Mouse (Mus musculus) hindbrain, embryonic 16.5 days (tissue): Measurements from ENCODE around the gene Slc8a1. TPM values are rescaled to one million over a fixed set of nuclear protein-coding genes. Genes with fewer than 3 reads are reported as not detected.

Source experiments
- ATAC-seq: fragments of 200-750 bp; cut with Nextera tagmentation; 2 replicates; pipeline ENCODE4 v1.8.0; 2017; ENCODE audit warnings: moderate TSS enrichment, moderate library complexity
- H3K27ac ChIP-seq: fragments of 300-500 bp; sonication (generic); 2 replicates; pipeline ENCODE4 v1.5.1; 2014; ENCODE audit warnings: low read depth, mild to moderate bottlenecking, control low read depth, low read length, moderate library complexity
- H3K27me3 ChIP-seq: fragments of 300-500 bp; sonication (generic); replicated peaks from 2 replicates; pipeline ENCODE4 v1.6.1; 2014; ENCODE audit warnings: low read length; ENCODE audit not compliant: control insufficient read depth, insufficient read depth
- H3K36me3 ChIP-seq: fragments of 300-500 bp; sonication (generic); 2 replicates; pipeline ENCODE4 v1.6.1; 2014; ENCODE audit warnings: mild to moderate bottlenecking, low read length, moderate library complexity, mixed read lengths; ENCODE audit not compliant: control insufficient read depth, insufficient read depth
- H3K4me1 ChIP-seq: fragments of 300-500 bp; sonication (generic); 2 replicates; pipeline ENCODE4 v1.6.1; 2014; ENCODE audit warnings: low read depth, low read length; ENCODE audit not compliant: control insufficient read depth, insufficient read depth
- H3K4me2 ChIP-seq: fragments of 300-500 bp; sonication (generic); 2 replicates; pipeline ENCODE4 v1.6.1; 2014; ENCODE audit warnings: mild to moderate bottlenecking, low read length, control low read depth, moderate library complexity
- H3K4me3 ChIP-seq: fragments of 300-500 bp; sonication (generic); 2 replicates; pipeline ENCODE4 v1.5.1; 2014; ENCODE audit warnings: mild to moderate bottlenecking, low read length, control low read depth, moderate library complexity
- H3K9ac ChIP-seq: fragments of 300-500 bp; sonication (generic); 2 replicates; pipeline ENCODE4 v1.6.1; 2014; ENCODE audit warnings: low read depth, mild to moderate bottlenecking, control low read depth, low read length, moderate library complexity
- H3K9me3 ChIP-seq: fragments of 300-500 bp; sonication (generic); 2 replicates; pipeline ENCODE4 v1.6.1; 2014; ENCODE audit warnings: mild to moderate bottlenecking, low read length, moderate library complexity; ENCODE audit not compliant: control insufficient read depth
- WGBS: fragments of 180-500 bp; shearing (Covaris S2); extraction: QIAGEN DNeasy Blood & Tissue Kit; methylation state at CpG from one replicate; pipeline ENCODE4 v1.1.7; 2014; 5-methylcytosine and 5-hydroxymethylcytosine counted together
- polyA plus RNA-seq: library from polyadenylated mRNA; unstranded; fragments of >200 nt; fragmentation: Nextera tagmentation; extraction: Ambion mirVana; gene quantifications from 2 replicates; pipeline ENCODE4 v1.2.1, GENCODE M21; 2015

Slc8a1 gene
- polyA plus RNA-seq, 1 experiment from 2014 or later = 19.7 TPM

DNA sequence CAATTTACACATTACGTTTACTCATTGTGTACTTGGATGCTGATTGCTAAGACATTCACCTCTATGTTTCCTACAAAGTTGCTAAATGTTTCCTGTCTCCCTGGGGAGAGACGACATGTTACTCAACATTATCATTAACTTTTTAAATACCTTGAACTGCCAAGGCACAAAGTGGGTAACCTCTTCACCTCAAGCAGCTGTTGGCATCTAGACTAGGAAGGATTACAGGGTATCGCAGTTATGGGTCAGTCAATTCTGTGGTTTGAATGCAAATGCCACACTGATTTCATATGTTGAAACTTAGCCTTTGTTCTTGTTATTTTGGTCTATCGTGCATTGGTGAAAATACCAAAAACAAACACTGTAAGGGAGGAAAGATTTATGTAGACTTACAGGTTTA is 378.1 kb downstream of the Slc8a1 start:
- no peak for ATAC-seq
- Histone ChIP-seq H3K9me3 (peaks cover 3% of the 10 kb centered on the region), H3K9ac (no peak overlapping the region), H3K36me3 (no peaks in the 10 kb centered on the region), H3K27me3 (no peaks in the 10 kb centered on the region), H3K27ac (no peak overlapping the region), H3K4me3 (no peak overlapping the region), H3K4me2 (no peak overlapping the region), H3K4me1 (no peaks in the 10 kb centered on the region)
- WGBS = 81% methylated on average over 4 of the region's 4 CpGs

DNA sequence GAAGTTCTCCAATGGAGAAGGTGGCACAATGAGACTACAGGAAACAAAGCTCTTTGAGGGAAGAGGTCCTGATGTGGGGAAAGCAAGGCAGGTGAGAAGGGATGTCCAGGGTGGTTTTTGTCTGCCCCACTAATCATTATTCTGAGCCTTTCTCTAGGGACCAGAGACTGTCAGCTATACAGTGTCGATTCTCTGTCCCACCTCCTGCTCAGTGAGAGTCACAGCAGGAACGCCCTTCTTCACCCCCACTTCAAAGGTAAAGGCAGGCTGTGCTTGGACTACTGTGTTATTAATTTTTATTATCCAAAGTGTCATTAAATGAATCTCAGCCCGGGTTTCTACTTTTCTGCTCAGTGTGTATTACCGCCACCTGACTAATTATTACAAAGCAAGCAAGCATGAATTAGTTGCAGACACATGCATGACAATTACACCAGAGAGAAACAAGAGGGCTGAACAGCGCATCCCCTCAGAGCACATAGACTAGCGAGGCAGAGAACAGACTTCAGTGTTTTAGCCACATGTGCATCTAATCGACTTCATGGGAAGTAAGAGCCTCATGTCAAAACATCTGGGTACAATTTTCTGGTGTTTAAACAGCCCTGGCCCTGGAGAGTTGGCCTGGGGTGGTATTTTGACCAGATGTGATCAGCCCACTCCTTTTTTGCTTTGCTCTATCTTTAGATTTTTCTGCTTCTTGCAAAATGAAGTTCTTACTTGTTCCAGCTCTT is 402.0 kb downstream of the Slc8a1 start:
- H3K4me3 ChIP-seq = no peak overlapping the region
- no peak overlapping the region for H3K27ac ChIP-seq
- H3K27me3 ChIP-seq = no peaks in the 10 kb centered on the region
- no peak overlapping the region for H3K9ac ChIP-seq
- no peak for ATAC-seq
- H3K4me1 ChIP-seq = no peaks in the 10 kb centered on the region
- no peaks in the 10 kb centered on the region for H3K36me3 ChIP-seq
- no peaks in the 10 kb centered on the region for H3K9me3 ChIP-seq
- H3K4me2 ChIP-seq = no peak overlapping the region
- WGBS = 54% methylated on average over 7 of the region's 7 CpGs

DNA sequence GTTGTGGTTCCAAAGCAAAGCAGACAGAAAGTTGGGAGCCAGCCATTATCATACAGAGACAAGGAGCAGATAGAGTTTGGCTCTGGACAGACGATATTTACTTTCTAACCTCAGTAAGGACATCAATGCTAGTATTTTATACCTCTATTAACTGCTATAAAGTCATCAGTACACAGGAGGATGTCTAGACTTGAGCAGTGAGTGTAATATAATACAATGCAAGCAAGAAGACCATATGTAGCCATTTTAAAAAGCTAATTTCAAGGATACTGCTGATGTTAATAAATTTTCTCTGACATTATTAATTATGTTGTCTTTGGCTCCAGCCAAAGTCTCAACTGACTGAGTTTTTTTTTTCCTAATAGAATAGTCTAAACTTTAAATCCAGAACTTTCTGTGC is 402.7 kb downstream of the Slc8a1 start:
- ATAC-seq = no peak
- Histone ChIP-seq H3K4me2 (no peak overlapping the region), H3K4me1 (no peaks in the 10 kb centered on the region), H3K36me3 (no peaks in the 10 kb centered on the region), H3K27ac (no peak overlapping the region), H3K9ac (no peak overlapping the region), H3K27me3 (no peaks in the 10 kb centered on the region), H3K9me3 (no peaks in the 10 kb centered on the region), H3K4me3 (no peak overlapping the region)
- WGBS = 60% methylated on average over 1 of the region's 1 CpGs
